Mouse (Mus musculus): Measurements from ENCODE around the gene Spsb1. TPM values are rescaled to one million over a fixed set of nuclear protein-coding genes. Genes with fewer than 3 reads are reported as not detected.

Gene Spsb1
- polyA plus RNA-seq, 1 experiment from 2014 or later, result 6.8 TPM

GRCm38 (mm10) chr4:149901349-149901782, 53.5 kb downstream of the Spsb1 start:
- H3K27ac ChIP-seq (replicated peaks), result no peak overlapping the region
- no peak for ATAC-seq (replicated peaks)
- H3K36me3 ChIP-seq, result no peaks in the 10 kb centered on the region
- no peak overlapping the region for H3K4me2 ChIP-seq (replicated peaks)
- H3K9ac ChIP-seq (replicated peaks), result no peak overlapping the region
- WGBS, result 76% methylated on average over 3 of the region's 3 CpGs
- H3K4me1 ChIP-seq, result no peaks in the 10 kb centered on the region
- H3K27me3 ChIP-seq, result no peaks in the 10 kb centered on the region
- no peak overlapping the region for H3K4me3 ChIP-seq
- H3K9me3 ChIP-seq, result no peaks in the 10 kb centered on the region

- Histone ChIP-seq H3K4me1 (peaks cover 17% of the 10 kb centered on the region), H3K27me3 (no peaks in the 10 kb centered on the region), H3K4me2 (replicated peaks) (no peak overlapping the region), H3K27ac (replicated peaks) (no peak overlapping the region), H3K36me3 (no peaks in the 10 kb centered on the region), H3K9ac (replicated peaks) (no peak overlapping the region), H3K4me3 (no peak overlapping the region), H3K9me3 (no peaks in the 10 kb centered on the region)
- ATAC-seq (replicated peaks), result no peak
- WGBS, result 91% methylated on average over 13 of the region's 13 CpGs
These were observed 57.1 kb downstream of the Spsb1 start for GRCm38 (mm10) chr4:149897661-149898260.

GRCm38 (mm10) chr4:149896024-149896538, 58.8 kb downstream of the Spsb1 start:
- H3K4me3 ChIP-seq, result no peak overlapping the region
- no peaks in the 10 kb centered on the region for H3K36me3 ChIP-seq
- no peak overlapping the region for H3K4me2 ChIP-seq (replicated peaks)
- H3K4me1 ChIP-seq, result peaks cover 17% of the 10 kb centered on the region
- H3K27me3 ChIP-seq, result no peaks in the 10 kb centered on the region
- H3K9me3 ChIP-seq, result no peaks in the 10 kb centered on the region
- H3K27ac ChIP-seq (replicated peaks), result no peak overlapping the region
- ATAC-seq (replicated peaks), result no peak
- 76% methylated on average over 12 of the region's 12 CpGs for WGBS
- no peak overlapping the region for H3K9ac ChIP-seq (replicated peaks)

GRCm38 (mm10) chr4:149895226-149895625, 59.6 kb downstream of the Spsb1 start:
- ATAC-seq (replicated peaks), result no peak
- Histone ChIP-seq H3K4me2 (replicated peaks) (no peak overlapping the region), H3K27me3 (no peaks in the 10 kb centered on the region), H3K27ac (replicated peaks) (no peak overlapping the region), H3K9ac (replicated peaks) (no peak overlapping the region), H3K9me3 (no peaks in the 10 kb centered on the region), H3K4me3 (no peak overlapping the region), H3K4me1 (peaks cover 17% of the 10 kb centered on the region), H3K36me3 (no peaks in the 10 kb centered on the region)
- WGBS, result 57% methylated on average over 7 of the region's 7 CpGs

- Histone ChIP-seq H3K9me3 (no peaks in the 10 kb centered on the region), H3K27ac (replicated peaks) (peak overlapping the region; percentile 71), H3K27me3 (no peaks in the 10 kb centered on the region), H3K4me3 (no peak overlapping the region), H3K9ac (replicated peaks) (no peak overlapping the region), H3K4me1 (peaks cover 17% of the 10 kb centered on the region), H3K36me3 (no peaks in the 10 kb centered on the region), H3K4me2 (replicated peaks) (no peak overlapping the region)
- ATAC-seq (replicated peaks), result no peak
- WGBS, result 90% methylated on average over 7 of the region's 7 CpGs
These were observed 60.5 kb downstream of the Spsb1 start for GRCm38 (mm10) chr4:149894300-149894699.

- peak; percentile 66; the same call in 1 of the 2 replicates for ATAC-seq (replicated peaks)
- Histone ChIP-seq H3K4me2 (replicated peaks) (no peak overlapping the region), H3K27ac (replicated peaks) (peak overlapping the region; percentile 71), H3K9me3 (no peaks in the 10 kb centered on the region), H3K4me3 (no peak overlapping the region), H3K36me3 (no peaks in the 10 kb centered on the region), H3K9ac (replicated peaks) (no peak overlapping the region), H3K27me3 (no peaks in the 10 kb centered on the region), H3K4me1 (peaks cover 17% of the 10 kb centered on the region)
- 26% methylated on average over 11 of the region's 11 CpGs for WGBS
These were observed 61.2 kb downstream of the Spsb1 start for GRCm38 (mm10) chr4:149893611-149894151.

GRCm38 (mm10) chr4:149891172-149891960, 63.5 kb downstream of the Spsb1 start:
- H3K9ac ChIP-seq (replicated peaks), result no peak overlapping the region
- no peak overlapping the region for H3K4me2 ChIP-seq (replicated peaks)
- no peak for ATAC-seq (replicated peaks)
- H3K36me3 ChIP-seq, result no peaks in the 10 kb centered on the region
- no peak overlapping the region for H3K4me3 ChIP-seq
- H3K9me3 ChIP-seq, result no peaks in the 10 kb centered on the region
- no peak overlapping the region for H3K27ac ChIP-seq (replicated peaks)
- peaks cover 17% of the 10 kb centered on the region for H3K4me1 ChIP-seq
- H3K27me3 ChIP-seq, result no peaks in the 10 kb centered on the region
- WGBS, result 96% methylated on average over 5 of the region's 5 CpGs

GRCm38 (mm10) chr4:149890551-149890950, 64.3 kb downstream of the Spsb1 start:
- Histone ChIP-seq H3K27me3 (no peaks in the 10 kb centered on the region), H3K27ac (replicated peaks) (no peak overlapping the region), H3K36me3 (no peaks in the 10 kb centered on the region), H3K4me2 (replicated peaks) (no peak overlapping the region), H3K4me1 (peaks cover 15% of the 10 kb centered on the region), H3K9me3 (no peaks in the 10 kb centered on the region), H3K4me3 (no peak overlapping the region), H3K9ac (replicated peaks) (no peak overlapping the region)
- no peak for ATAC-seq (replicated peaks)
- WGBS, result 81% methylated on average over 8 of the region's 8 CpGs

GRCm38 (mm10) chr4:149889851-149890250, 65.0 kb downstream of the Spsb1 start:
- H3K9me3 ChIP-seq, result no peaks in the 10 kb centered on the region
- no peak overlapping the region for H3K27ac ChIP-seq (replicated peaks)
- no peak overlapping the region for H3K9ac ChIP-seq (replicated peaks)
- no peaks in the 10 kb centered on the region for H3K36me3 ChIP-seq
- no peak overlapping the region for H3K4me3 ChIP-seq
- no peaks in the 10 kb centered on the region for H3K27me3 ChIP-seq
- no peak overlapping the region for H3K4me2 ChIP-seq (replicated peaks)
- WGBS, result 50% methylated on average over 13 of the region's 13 CpGs
- ATAC-seq (replicated peaks), result no peak
- H3K4me1 ChIP-seq, result peaks cover 15% of the 10 kb centered on the region

GRCm38 (mm10) chr4:149888736-149889470, 65.9 kb downstream of the Spsb1 start:
- Histone ChIP-seq H3K4me1 (peaks cover 9% of the 10 kb centered on the region), H3K9me3 (no peaks in the 10 kb centered on the region), H3K4me3 (no peak overlapping the region), H3K4me2 (replicated peaks) (no peak overlapping the region), H3K36me3 (no peaks in the 10 kb centered on the region), H3K27me3 (no peaks in the 10 kb centered on the region), H3K9ac (replicated peaks) (no peak overlapping the region), H3K27ac (replicated peaks) (no peak overlapping the region)
- no peak for ATAC-seq (replicated peaks)
- 90% methylated on average over 20 of the region's 20 CpGs for WGBS

- H3K27me3 ChIP-seq, result no peaks in the 10 kb centered on the region
- WGBS, result 90% methylated on average over 5 of the region's 5 CpGs
- no peak for ATAC-seq (replicated peaks)
These were observed 66.7 kb downstream of the Spsb1 start for GRCm38 (mm10) chr4:149888156-149888555.

More at GRCm38 (mm10) chr4:149888156-149888555, 66.7 kb downstream of the Spsb1 start:
- Histone ChIP-seq H3K4me1 (peaks cover 1% of the 10 kb centered on the region; the same call in 1 of the 2 replicates), H3K9ac (replicated peaks) (no peak overlapping the region), H3K9me3 (no peaks in the 10 kb centered on the region), H3K4me2 (replicated peaks) (no peak overlapping the region), H3K36me3 (no peaks in the 10 kb centered on the region), H3K4me3 (no peak overlapping the region), H3K27ac (replicated peaks) (no peak overlapping the region)

All from forebrain, embryonic 15.5 days (tissue).